Mouse (Mus musculus): Measurements from ENCODE around the gene Fthl17d. TPM values are rescaled to one million over a fixed set of nuclear protein-coding genes. Genes with fewer than 3 reads are reported as not detected.
"Not testable (repeated sequence)": the region's sequence is repeated elsewhere in the genome, so short reads cannot be mapped to it uniquely, and the experiment has no call there.

Gene Fthl17d
- not detected for total RNA-seq (2022)

DNA sequence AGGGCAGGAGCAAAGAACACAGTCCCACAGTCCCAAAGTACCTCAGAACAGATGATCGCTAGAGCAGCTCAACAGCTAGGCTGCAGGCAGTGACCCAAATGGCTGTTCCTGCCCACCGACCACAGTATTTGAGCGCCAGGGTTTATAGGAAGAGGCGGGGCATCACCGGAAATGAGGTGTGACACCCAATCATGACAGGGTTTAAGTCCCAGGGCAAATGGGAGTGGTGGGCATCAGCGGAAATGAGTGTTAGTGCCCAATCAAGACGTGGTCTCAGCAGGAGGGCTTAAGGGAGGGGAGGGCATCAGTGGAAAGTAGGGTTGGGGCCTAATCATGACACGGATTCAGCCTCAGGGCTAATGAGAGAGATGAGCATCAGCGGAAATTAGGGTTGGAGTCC lies at the start of gene Fthl17d:
TSS of gene Fthl17d (minus strand) at position 101 of the 400 bp plus-strand sequence.
- DNase-seq (ENCODE audit: low spot score) = not testable (repeated sequence)

DNA sequence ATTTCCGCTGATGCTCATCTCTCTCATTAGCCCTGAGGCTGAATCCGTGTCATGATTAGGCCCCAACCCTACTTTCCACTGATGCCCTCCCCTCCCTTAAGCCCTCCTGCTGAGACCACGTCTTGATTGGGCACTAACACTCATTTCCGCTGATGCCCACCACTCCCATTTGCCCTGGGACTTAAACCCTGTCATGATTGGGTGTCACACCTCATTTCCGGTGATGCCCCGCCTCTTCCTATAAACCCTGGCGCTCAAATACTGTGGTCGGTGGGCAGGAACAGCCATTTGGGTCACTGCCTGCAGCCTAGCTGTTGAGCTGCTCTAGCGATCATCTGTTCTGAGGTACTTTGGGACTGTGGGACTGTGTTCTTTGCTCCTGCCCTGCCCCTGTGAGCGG lies 46.6 kb upstream of the Fthl17d start, which contains the start of gene Fthl17e:
TSS of gene Fthl17e (plus strand) at position 301 of the 400 bp plus-strand sequence.
- not testable (repeated sequence) for DNase-seq (ENCODE audit: low spot score)

DNA sequence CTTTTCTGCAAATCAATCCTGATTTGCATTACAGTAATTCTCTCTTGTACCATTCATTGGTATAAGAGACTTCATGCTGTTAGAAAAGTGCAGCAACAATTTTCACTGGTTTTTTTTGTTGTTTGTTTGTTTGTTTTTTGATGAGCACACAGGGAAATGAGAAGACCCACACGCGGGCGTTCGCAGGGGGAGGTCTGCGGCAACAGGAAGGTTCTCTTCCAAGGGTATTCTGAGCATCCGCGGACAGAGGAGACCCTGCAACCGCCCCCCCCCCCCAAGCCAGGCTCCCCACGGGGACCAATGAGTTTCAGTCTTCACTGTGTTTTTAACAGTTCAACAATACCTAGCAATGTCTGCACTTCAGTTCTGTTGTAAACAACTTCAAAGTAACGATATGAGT lies 32.9 kb upstream of the Fthl17d start:
- DNase-seq (ENCODE audit: low spot score) = no peak

DNA sequence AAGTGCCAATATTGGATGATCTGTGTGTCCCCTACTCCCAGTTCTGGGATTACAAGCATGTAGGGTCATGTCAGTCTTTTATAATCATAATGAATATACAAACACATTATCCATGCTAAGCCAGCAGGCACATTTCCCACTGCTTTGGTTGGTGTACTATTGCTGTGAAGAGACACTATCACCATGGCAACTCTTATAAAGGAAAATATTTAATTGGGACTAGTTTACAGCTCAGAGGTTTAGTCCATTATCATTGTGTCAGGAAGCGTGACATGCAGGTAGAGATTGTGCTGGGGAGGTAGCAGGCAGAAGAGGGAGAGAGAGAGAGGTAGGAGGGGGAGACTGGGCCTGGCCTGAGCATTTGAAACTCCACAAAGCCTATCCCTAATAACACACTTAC lies 29.5 kb upstream of the Fthl17d start:
- no peak for DNase-seq (ENCODE audit: low spot score)

DNA sequence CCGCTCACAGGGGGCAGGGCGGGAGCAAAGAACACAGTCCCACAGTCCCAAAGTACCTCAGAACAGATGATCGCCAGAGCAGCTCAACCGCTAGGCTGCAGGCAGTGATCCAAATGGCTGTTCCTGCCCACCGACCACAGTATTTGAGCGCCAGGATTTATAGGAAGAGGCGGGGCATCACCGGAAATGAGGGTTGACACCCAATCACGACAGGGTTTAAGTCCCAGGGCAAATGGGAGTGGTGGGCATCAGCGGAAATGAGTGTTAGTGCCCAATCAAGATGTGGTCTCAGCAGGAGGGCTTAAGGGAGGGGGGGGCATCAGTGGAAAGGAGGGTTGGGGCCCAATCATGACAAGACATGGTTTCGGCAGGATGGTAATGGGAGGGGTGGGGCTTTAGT lies 10.1 kb downstream of the Fthl17d start, which contains the start of gene Fthl17c:
TSS of gene Fthl17c (minus strand) at position 101 of the 400 bp plus-strand sequence.
- not testable (repeated sequence) for DNase-seq (ENCODE audit: low spot score)

DNA sequence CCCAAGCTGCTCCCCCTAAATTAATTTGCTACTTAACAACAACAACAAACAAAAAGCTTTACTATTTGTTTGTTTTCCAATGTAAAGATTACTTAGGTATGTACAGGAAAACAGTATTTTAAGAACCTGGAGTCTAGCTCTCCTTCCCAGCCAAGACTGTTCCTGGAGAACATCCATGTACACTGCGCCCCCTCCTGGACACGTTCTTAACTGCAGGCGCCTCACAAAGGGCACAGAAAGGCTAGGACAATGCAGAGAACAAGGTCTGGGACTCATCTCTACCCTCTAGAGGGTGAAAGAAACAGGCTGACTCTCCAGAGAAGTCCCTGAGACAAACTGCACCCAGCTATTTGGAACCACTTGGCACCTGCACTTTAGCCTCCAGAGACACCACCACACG lies 21.9 kb downstream of the Fthl17d start:
- not testable (repeated sequence) for DNase-seq (ENCODE audit: low spot score)

DNA sequence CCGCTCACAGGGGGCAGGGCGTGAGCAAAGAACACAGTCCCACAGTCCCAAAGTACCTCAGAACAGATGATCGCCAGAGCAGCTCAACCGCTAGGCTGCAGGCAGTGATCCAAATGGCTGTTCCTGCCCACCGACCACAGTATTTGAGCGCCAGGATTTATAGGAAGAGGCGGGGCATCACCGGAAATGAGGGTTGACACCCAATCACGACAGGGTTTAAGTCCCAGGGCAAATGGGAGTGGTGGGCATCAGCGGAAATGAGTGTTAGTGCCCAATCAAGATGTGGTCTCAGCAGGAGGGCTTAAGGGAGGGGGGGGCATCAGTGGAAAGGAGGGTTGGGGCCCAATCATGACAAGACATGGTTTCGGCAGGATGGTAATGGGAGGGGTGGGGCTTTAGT lies 23.7 kb downstream of the Fthl17d start, which contains the start of gene Fthl17b:
TSS of gene Fthl17b (minus strand) at position 101 of the 400 bp plus-strand sequence.
- not testable (repeated sequence) for DNase-seq (ENCODE audit: low spot score)

DNA sequence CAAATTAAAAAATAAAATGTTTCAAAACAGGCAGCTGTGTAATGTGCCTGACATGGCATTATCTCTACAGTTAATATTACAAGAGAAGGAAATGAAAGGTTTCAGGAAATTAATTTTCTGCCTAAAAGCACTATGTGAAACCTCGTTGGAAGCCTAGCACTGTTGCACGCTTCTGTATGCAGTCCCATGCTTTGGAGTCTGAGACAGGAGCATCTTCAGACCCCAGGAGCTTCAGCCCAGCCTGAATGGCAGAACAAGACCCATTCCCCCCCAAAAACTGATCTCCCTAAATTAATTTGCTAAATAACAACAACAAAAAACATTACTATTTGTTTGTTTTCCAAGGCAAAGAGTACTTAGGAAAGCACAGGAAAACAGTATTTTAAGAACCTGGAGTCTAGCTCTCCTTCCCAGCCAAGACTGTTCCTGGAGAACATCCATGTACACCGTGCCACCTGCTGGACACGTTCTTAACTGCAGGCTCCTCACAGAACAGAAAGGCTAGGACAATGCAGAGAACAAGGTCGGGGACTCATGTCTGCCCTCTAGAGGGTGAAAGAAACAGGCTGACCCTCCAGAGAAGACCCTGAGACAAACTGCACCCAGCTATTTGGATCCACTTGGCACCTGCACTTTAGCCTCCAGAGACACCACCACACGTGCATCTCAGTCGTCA lies 38.3 kb downstream of the Fthl17d start:
- DNase-seq (ENCODE audit: low spot score) = peak; percentile 72

DNA sequence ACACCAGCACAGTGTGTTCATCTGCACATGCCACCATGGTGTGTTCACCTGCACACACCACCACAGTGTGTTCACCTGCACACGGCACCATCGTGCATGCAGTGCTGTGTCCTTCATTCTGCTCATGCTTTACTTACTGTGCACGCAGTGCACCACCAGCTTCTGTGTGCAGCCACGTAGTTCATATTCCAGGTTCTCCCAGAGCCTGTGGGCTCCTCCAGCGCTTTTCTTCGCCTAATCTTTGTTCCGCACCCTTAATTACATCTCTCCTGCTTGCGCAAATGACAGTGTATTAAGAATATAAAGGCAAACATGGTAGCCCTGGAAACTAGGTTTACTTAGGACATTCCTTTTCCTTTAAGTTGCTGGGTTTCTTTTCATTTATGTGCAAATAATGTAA lies 42.5 kb downstream of the Fthl17d start:
- DNase-seq (ENCODE audit: low spot score) = no peak

Other genes starting within 250 kb of the Fthl17d start
- gene Ssx9, start 238.3 kb downstream of the Fthl17d start, total RNA-seq (2022) = not detected
- not detected for gene Ssxb5, start 183.1 kb downstream of the Fthl17d start, total RNA-seq (2022)
- gene Gm6592, start 142.8 kb downstream of the Fthl17d start, total RNA-seq (2022) = not detected
- not detected for gene Gm5751, start 112.5 kb downstream of the Fthl17d start, total RNA-seq (2022)
- 1 to 10 TPM in 3 of 4 experiments, under 1 TPM in 1; 0.80 to 1.2 (median 1.0) TPM for gene B630019K06Rik, start 94.4 kb downstream of the Fthl17d start, total RNA-seq (2022)
- not detected for gene Fthl17b, start 23.8 kb downstream of the Fthl17d start, total RNA-seq (2022)
- not detected for gene Fthl17c, start 10.2 kb downstream of the Fthl17d start, total RNA-seq (2022)
- gene Fthl17e, start 46.7 kb upstream of the Fthl17d start, total RNA-seq (2022) = not detected
- gene Fthl17f, start 76.3 kb upstream of the Fthl17d start, total RNA-seq (2022) = not detected
- gene 4930402K13Rik, start 117.8 kb upstream of the Fthl17d start, total RNA-seq (2022) = not detected
- gene Lancl3, start 213.1 kb upstream of the Fthl17d start, total RNA-seq (2022) = 1 to 10 TPM; 2.7 to 6.0 (median 5.0) TPM